Mouse (Mus musculus) layer of hippocampus, adult 9-11 months (tissue): ENCODE data around the gene Setd3.
A peak's percentile ranks its signal among the peaks of the same experiment; 100 is the strongest.

Source experiments
- DNase-seq: peaks from one replicate; pipeline ENCODE4 v3.0.0; 2022

The Setd3 gene

DNA sequence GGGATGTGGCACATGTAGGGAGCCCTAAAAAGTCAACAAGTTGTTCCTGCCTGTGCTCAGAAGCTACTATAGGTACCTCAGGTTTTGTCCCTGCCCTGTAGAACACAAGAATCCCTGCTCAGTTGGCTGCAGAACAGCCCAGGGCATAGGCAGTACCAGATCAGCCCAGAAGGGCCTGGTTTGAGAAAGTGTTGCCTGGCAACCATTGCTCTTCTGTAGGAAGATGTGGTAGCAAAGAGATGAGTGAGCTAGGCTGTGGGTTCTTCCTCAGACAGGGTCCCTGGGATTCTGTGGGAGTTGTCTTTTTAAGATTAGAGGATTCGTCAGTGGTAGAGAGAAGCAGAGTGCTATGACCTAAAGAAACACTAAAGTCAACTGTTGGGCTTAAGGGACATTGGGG lies 21.0 kb upstream of the Setd3 start:
- no peak for DNase-seq

DNA sequence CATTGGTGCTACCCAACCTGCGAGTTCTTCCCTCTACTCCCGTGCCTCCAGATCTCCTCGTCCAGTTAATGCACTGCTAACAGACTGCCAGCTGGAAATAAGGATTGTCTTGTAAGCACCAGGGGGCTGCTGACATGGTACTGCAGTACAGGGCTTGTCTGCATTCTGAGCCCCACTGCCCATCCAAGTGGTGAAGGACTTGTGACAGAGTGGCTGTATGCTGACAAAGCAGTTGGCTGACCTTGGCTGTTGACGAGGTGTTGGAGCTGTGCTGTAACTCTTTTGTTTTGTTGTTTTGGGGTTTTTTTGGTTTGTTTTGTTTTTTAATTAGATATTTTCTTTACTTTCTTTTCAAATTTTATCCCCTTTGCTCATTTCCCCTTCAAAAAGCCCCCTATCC lies 19.3 kb upstream of the Setd3 start:
- DNase-seq, result no peak

DNA sequence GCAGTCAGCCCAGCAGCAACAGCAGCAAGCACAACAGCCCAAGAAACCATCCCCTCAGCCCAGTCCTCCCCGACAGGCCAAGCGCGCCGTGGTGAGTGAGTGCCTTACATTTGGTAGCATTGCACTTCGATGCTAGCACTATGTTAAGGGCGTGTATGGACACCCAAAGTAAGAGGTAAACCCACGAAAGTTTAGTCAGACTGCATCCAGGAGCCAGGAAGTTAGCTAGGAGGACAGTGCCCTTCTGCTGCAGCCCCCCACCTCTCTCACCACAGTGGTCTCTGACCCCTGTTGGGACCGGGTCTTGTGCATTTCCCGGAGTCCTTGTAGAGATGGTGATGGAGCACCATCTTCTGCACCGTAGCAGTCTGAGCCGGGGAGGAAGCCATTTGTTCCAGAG lies 16.6 kb upstream of the Setd3 start:
- no peak for DNase-seq

DNA sequence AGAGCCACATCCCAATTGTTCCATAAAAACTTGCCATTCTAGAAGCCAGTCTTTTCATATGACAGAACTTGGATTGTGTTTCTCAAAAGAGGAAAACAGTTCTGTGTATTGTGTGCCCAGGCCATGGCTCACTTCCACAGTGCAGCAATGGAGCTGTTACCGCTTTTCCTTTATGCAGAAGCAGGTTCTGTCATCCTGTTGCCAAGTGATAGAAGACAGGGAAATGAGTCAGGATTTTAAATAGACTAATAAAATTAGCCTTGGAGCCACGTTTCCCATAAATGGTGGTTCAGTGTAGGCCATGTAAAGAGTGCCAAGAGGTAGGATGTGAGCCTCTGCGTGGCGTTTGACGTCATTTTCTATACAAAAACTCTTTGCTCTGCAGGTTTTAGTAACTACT lies 14.8 kb upstream of the Setd3 start:
- peak; percentile 69 for DNase-seq

DNA sequence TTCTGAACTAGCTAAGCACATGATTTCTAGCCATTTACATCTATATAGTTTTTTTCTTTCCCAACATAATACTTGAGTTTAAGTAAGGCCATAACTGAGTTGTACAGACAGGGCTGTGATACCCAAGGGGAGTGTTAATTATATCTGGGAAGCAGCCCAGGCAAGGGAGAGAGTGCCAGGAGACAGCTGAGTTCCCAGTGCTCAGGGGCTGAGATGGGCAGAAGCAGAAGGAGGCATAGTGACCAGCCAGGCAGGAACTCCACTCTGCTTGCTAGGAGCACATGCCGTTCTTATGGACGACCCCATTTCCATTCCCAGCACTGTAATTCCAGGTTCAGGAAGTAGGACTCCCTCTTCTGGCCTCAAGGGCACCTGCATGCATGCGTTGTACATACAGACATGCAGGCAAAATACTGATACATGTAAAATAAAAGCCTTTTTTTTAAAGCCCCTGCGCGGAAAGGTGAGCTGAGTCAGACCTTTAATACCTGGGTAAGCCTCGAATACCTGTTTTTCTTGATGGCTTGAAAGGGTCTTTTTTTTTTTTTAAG lies 8.5 kb upstream of the Setd3 start:
- DNase-seq, result no peak

DNA sequence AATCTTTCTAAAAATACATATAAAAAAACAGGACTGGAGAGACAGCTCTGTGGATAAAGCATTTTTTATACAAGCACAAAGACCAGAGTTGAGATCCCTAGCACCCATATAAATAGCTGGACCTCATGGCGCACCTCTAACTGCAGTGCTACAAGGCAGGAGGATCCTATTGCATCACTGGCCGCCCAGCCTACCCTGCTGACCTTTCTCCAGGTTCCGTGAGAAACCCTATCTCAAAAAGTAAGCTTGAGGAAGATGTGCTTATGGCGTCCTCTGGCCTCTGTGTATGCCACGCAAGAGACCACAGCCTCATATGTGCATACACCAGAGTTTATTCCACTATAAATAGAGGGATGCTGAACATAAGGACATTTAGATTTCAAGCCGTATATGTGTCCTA lies 2.6 kb upstream of the Setd3 start:
- DNase-seq, result no peak

DNA sequence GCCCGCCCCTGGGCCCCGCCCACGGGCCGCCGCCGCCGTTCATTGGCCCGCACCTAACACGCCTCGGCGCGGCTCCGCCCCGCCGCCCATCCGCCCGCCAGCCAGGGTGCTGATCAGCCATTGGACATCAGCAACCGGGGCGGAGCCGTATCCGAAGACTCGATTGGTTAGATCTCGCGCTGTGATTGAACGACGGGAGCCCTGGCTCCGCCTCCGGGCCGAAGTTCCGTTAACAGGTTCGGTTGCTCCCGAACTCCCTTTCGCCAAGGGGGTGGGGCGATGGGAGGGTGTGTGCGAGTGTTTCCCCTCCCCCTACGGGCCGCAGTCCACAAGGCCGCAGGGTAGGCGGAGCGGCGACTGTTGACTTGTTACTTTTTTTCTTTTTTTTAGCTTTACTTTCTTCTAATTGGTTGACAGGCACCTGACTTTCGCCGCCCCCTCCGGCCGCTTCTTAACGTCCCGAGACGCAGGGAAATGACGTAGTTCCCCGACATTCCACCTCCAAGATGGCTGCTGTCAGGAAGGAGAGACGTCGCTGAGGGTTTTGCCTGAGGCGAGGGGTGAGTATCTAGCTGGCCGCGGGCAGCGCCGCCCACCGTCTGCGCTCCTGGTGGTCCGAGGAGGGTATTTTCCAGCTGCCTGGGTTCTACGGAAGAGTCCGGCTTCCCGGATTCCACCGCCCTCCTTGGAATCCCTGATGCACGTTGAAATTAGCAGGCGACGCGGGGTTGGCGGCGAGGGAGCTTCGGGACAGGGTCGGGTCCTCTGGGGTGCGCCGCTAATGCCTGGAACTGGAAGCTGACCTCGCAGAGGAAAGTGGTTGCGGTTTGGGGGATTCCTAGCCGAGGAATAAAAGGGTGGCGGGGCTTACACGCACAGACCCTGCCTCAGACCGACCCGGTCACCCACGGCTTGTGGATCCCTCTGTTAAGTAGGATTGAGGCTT lies 480 bp upstream of the Setd3 start, which contains the start of gene Ccnk:
TSS of gene Ccnk (plus strand) at position 259 of the 946 bp plus-strand sequence.
- DNase-seq, result peak; percentile 100

DNA sequence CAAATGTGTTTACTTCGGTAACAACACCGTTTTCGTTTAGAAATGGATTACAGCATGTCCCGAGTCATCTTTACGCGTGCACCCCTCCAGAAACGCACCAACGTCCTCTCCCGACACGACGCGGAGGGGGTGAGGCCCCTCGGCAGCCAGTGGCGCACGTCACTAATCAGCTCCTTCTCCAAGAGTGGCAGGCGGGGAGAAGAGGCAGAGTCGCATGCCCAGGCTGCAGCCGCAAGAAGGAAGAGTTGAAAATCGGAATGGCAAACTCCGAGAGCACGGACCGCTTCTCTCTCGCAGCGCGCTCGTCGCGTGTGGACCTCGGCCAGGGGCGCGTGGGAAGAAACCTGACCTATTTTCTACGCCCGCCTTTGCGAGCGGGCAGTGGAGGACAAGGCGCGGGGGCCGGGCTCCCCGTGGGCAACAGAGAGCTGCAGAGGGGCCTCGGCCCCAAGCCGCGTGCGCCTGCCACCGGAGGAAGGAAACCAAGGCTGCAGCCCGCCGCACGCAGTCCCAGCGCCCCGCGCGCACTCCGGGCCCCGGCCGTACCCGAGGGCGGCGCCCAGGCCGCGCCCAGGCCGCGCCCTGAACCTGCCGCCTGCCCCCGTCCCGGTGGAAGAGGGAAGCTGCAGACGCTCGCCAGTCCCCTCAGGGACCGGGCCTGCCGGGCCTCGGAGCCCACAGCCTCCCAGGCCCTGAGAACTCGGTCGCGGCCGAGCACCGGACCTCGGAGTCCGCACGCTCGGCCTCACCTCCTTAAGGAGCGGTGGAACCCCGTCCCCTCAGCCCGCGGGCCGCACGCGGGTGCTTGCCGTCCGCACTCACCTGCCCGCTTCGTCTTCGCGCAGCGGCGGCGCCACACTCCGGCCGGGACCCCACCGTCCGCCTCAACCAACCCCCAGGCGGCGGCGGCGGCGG lies 526 bp downstream of the Setd3 start:
- peak; percentile 61 for DNase-seq

DNA sequence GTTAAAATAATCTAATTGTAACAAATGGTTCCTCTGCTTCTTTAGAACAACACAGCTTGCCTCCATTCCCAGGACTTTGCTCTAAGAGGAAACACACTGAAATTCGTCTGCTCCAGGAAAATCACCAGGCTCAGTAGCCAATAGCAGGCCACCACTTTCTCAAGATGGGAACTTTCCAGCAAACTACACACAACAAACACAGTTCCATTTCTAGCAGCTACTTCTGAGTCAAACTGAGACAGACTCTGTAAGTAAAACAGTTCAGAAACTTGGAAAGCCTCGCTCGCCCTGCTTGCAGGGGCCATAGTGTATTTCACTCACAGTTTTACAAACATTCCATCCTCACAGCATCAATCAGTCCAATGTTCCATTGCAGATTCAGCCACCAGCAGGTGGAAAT lies 2.7 kb downstream of the Setd3 start:
- no peak for DNase-seq

DNA sequence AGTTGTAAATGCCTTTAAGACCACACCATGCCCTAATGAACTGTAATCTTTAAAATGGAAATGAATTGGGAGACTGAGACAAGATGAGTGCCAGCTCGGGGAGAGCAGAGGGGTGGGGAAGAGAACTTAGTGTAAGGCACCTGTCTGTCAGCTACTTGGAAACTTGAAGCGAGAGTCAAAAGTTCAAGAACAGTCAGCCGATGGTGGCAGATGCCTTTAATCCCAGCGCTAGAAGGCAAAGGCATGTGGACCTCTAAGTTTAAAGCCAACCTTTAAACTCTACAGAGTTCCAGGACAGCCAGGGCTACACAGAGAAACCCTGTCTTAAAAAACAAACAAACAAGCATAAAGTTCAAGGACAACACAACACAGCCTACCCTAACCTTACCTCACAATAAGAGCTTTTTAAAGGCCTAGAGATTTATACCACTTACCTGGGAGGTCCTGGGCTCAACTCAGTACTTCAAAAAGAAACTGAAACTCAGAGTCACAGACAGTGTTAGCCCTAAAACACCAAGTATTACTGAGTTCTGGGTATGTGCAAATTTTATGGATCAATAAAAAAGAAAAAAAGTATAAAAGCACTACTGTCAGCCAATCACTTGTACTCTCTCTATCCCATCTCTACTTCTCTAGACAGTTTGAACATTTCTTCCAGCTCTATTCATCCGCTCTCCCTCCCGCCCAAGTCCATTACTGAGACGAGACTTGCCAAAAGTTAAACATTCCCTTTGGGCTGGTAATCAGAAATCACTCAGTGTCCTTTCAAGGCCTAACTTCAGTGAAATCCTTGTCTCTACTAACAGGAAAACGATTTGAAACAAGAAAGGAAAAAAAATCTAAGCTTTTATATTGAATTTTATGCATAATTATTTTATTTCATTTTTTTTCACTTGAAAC lies 4.3 kb downstream of the Setd3 start:
- no peak for DNase-seq

DNA sequence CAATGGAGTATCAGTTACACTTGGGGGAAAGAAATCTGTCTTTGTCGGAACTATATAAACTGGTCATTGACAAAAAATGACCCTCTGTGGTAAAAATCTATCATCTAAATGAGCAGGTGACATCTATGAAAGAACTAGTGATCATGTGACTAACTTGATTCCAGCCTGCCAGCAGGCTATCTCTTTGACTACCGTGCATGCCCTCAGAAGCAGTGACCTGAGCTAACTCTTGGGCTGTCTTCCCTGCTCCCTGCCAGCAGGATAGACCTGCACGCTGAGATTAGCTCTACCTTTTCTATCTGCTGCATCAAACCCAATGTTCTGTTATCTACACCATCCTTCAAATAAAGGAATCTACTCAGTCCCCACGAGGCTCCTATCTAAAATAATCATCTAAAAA lies 6.5 kb downstream of the Setd3 start:
- no peak for DNase-seq

DNA sequence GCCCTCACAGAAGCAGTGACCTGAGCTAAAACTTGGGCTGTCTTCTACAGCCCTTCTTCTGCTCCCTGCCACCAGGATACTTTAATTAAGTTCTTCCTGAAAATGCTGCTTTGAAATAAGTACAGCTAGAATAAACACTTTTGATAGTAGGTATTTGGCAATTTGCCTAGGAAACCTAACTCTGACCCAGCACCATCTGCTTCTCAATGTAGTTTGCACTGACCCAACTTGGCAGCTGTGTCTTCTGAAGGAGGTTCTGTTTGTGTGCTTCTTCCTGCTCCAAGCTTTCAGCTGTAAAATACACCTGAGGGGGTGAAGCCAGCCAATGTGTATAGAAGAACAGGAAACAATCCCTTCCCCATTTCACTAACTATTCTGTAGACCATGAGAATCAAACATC lies 7.8 kb downstream of the Setd3 start:
- no peak for DNase-seq

DNA sequence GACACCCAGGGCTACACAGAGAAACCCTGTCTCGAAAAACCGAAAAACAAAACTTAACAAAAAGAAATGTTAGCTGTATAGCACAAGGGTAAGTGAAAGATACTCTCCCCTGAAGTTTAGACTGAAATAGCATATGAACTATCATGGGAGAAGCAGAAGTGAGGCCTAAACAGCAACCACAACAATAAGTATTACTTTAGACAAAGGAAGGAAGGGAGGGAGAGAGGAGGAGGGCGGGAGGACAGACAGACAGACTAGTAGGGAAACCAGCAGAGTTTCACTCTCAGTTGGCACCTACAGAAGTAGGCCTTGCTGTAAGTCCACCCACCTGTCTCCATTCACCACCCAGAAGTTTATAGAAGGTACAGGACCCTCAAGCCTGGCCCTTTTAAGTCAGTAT lies 8.6 kb downstream of the Setd3 start:
- DNase-seq, result no peak

DNA sequence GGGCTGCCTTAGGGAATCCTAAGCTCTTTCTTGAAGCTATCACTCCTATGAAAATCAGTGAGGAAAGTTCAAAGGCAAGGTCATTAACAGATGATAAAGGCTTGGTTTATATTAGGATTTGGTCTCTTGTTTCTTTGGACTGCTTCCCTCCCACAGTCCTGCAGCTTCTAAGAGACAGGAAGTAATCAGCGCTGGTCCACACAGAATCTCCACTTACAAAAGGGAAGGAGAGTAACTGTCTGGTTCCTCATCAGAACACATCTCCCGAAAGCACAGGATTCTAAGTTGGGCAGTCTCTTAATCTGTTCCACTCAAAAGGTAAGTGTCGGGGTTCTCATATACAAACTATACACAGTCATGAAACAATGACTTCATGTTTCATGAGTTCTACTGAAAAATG lies 10.2 kb downstream of the Setd3 start:
- no peak for DNase-seq

DNA sequence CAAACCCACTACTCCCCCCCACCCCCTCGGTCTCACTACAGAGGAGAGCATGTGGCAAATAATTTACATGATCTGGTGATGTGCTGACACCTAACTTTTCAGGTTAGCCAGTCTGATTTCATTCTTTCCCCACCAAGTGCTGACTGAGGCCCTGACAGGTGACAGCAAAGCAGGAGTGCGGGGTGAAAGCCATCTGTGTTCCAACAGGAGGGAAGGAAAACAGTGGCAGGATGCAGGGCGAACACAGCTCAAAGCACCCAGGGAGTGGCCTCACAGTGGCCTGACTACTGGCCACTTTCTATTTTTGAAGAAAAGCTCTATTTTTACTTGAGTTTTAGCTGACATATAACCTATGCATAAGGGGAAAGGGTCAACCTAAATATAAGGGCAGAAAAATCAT lies 15.4 kb downstream of the Setd3 start:
- DNase-seq, result no peak

DNA sequence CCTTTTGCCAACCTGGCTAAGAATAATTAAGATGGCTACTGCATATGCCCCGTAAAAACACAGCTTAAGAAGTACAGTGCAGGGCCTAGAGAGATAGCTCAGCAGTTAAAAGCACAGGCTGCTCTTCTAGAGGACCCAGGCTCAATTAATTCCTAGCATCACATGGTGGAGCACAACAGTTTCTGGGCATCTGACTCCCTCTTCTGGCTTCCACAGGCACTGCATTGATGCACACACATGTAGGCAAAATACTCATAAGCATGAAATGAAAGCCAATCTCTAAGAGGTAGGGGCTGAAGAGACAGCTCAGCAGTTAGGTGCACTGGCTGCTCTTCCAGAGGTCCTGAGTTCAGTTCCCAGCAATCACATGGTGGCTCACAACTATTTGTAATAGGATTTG lies 17.1 kb downstream of the Setd3 start:
- no peak for DNase-seq

DNA sequence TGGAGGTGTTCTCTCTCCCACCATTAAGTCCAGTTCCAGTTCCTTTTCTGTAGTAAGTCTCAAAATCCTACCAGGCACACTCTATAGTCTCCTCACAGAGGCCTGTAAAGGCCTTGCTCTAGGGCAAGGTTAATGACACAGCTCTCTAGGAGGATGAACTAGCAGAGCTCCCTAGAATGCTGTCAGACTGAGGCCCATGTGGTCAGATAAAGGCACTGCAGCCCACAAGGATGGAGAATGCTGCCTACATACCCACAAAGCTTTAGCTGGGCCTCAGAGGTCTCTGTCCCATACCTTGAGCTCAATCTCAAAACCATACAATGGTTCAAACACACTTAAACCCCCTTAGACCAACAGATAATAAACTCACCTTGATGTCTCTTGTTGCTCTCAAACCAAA lies 19.3 kb downstream of the Setd3 start:
- DNase-seq, result no peak

DNA sequence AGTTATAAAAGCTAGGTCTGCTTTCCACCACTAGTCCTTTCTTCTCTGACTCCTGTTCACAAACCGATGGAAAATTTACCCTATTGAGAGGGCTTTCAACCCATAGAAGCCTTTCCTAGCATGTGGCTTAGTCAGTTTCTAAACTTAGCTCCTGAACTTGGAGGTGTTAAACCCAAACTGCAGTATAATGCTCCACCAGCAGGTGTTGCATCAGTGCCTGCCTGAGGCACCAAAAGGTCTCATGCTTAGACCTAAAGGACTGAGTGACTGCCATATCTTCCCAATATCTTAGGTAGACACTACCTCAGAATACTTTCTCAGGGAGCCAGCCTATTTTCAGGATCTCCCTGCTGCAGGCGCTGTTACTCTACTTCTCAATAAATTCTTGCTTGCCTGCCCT lies 26.4 kb downstream of the Setd3 start:
- no peak for DNase-seq

DNA sequence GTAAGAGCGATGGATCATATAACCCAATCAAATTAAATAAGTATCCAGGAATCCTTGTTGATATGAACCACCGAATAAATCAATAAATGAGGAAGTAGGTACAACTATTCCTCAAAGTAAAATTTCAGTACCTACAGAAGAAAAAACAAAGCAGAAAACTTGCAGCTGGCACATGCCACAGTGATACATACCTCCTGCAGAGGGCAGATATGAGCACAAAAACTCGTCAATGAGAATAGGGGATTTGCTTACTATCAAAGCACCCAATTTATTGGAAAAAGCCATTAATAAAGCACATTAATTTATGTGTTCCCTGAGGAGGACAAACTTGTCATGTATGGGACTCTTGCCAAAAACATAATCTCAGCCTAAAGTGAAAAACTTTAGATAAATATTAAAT lies 29.4 kb downstream of the Setd3 start:
- no peak for DNase-seq

DNA sequence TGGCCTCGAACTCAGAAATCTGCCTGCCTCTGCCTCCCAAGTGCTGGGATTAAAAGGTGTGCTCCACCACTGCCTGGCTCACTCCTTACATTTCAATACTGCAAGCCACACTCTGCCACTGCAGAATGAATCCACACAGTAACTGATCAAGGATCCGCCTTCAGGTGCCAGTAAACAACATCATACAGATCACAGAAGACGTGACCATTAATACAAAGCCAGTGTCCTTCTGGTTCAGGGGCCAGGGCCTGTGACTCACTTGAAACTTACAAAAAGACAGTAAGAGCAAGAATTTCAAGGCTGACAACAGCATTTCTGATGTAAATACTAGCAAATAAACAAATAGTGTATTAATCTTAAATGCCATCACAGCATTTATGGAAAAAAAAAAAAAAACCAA lies 33.9 kb downstream of the Setd3 start:
- DNase-seq, result no peak

DNA sequence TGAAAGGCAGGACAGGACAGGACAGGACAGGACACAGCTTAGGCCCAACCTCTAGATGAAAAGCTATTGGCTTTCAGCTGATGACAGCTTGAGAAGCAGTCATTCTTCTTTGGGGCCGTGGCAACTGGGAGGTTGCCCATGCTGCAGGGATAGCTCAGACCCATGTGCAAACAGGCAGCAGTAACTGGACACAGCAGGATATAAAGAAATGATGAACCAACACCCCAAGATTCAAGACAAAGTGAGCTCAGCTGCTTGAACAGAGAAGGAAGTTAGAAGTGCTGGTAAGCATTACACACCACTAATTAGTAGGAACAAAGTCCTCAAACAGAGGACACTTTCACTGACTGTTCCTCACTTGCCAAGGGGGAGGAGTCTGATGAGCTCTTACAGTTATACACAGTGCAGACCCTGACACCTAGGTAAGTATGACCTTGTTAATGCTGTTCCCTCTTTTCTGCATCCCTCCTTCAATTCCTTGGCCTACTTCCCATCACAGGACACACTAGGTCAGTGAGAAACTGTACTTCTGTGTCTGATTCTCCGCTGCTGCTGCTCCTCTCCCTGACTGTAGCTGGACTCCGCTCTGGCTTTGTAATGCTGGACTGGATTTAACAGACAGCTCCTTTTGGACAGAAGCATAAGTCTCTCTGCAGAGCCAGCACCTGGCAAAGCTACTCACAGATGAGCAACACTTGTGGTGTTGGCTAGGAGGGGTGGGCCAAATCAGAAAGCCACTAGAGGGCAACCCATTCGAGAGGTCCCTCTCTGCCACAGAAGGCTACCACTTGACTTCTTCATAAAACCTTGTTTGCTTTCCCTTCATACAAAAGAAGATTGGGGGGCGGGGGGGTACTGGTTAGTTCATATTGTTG lies 35.3 kb downstream of the Setd3 start:
- DNase-seq, result no peak
